Mouse (Mus musculus): Measurements from ENCODE around the gene Nrp2. TPM values are rescaled to one million over a fixed set of nuclear protein-coding genes. Genes with fewer than 3 reads are reported as not detected.

Nrp2 gene
- polyA plus RNA-seq, 1 experiment = 32.2 TPM

GRCm38 (mm10) chr1:62803544-62803943, 100.5 kb downstream of the Nrp2 start:
- no peak overlapping the region for H3K9ac ChIP-seq (ENCODE audit: low read depth, poor library complexity, severe bottlenecking)
- no peaks in the 10 kb centered on the region for H3K27me3 ChIP-seq (ENCODE audit: control insufficient read depth, insufficient read depth, low read length, poor library complexity, severe bottlenecking)
- H3K27ac ChIP-seq (ENCODE audit: insufficient read depth, low read length) = no peak overlapping the region
- H3K4me3 ChIP-seq (ENCODE audit: low read depth, low read length) = no peak overlapping the region
- no peaks in the 10 kb centered on the region for H3K4me1 ChIP-seq (ENCODE audit: control insufficient read depth, insufficient read depth, low read length)
- TF ChIP-seq CTCF (IDR thresholded peaks at IDR 0.05; ENCODE audit: low read depth, low read length) (no peak), EP300 (IDR thresholded peaks at IDR 0.05; ENCODE audit: insufficient read depth, low read depth, low read length) (no peak), POLR2A (IDR thresholded peaks at IDR 0.05; ENCODE audit: insufficient read depth, low read length) (no peak)
- H3K9me3 ChIP-seq (replicated peaks; ENCODE audit: control insufficient read depth, insufficient read depth, low read length, poor library complexity, severe bottlenecking) = no peaks in the 10 kb centered on the region
- H3K36me3 ChIP-seq (ENCODE audit: control insufficient read depth, insufficient read depth, low read length, poor library complexity, severe bottlenecking) = no peaks in the 10 kb centered on the region

GRCm38 (mm10) chr1:62806014-62806413, 102.9 kb downstream of the Nrp2 start:
- H3K36me3 ChIP-seq (ENCODE audit: control insufficient read depth, insufficient read depth, low read length, poor library complexity, severe bottlenecking) = no peaks in the 10 kb centered on the region
- no peaks in the 10 kb centered on the region for H3K9me3 ChIP-seq (replicated peaks; ENCODE audit: control insufficient read depth, insufficient read depth, low read length, poor library complexity, severe bottlenecking)
- no peak overlapping the region for H3K9ac ChIP-seq (ENCODE audit: low read depth, poor library complexity, severe bottlenecking)
- H3K27me3 ChIP-seq (ENCODE audit: control insufficient read depth, insufficient read depth, low read length, poor library complexity, severe bottlenecking) = no peaks in the 10 kb centered on the region
- H3K4me1 ChIP-seq (ENCODE audit: control insufficient read depth, insufficient read depth, low read length) = no peaks in the 10 kb centered on the region
- no peak for TF ChIP-seq POLR2A (IDR thresholded peaks at IDR 0.05; ENCODE audit: insufficient read depth, low read length)
- TF ChIP-seq EP300 (IDR thresholded peaks at IDR 0.05; ENCODE audit: insufficient read depth, low read depth, low read length) = no peak
- TF ChIP-seq CTCF (IDR thresholded peaks at IDR 0.05; ENCODE audit: low read depth, low read length) = no peak
- no peak overlapping the region for H3K27ac ChIP-seq (ENCODE audit: insufficient read depth, low read length)
- no peak overlapping the region for H3K4me3 ChIP-seq (ENCODE audit: low read depth, low read length)

- no peaks in the 10 kb centered on the region for H3K4me1 ChIP-seq (ENCODE audit: control insufficient read depth, insufficient read depth, low read length)
- H3K36me3 ChIP-seq (ENCODE audit: control insufficient read depth, insufficient read depth, low read length, poor library complexity, severe bottlenecking) = no peaks in the 10 kb centered on the region
- TF ChIP-seq POLR2A (IDR thresholded peaks at IDR 0.05; ENCODE audit: insufficient read depth, low read length) = no peak
- TF ChIP-seq CTCF (IDR thresholded peaks at IDR 0.05; ENCODE audit: low read depth, low read length) = no peak
- TF ChIP-seq EP300 (IDR thresholded peaks at IDR 0.05; ENCODE audit: insufficient read depth, low read depth, low read length) = no peak
These were observed 105.3 kb downstream of the Nrp2 start for GRCm38 (mm10) chr1:62808395-62808794.

GRCm38 (mm10) chr1:62809601-62810228, 106.6 kb downstream of the Nrp2 start:
- H3K4me1 ChIP-seq (ENCODE audit: control insufficient read depth, insufficient read depth, low read length) = no peaks in the 10 kb centered on the region
- no peaks in the 10 kb centered on the region for H3K36me3 ChIP-seq (ENCODE audit: control insufficient read depth, insufficient read depth, low read length, poor library complexity, severe bottlenecking)
- no peak overlapping the region for H3K4me3 ChIP-seq (ENCODE audit: low read depth, low read length)
- TF ChIP-seq POLR2A (IDR thresholded peaks at IDR 0.05; ENCODE audit: insufficient read depth, low read length) = no peak
- no peak for TF ChIP-seq EP300 (IDR thresholded peaks at IDR 0.05; ENCODE audit: insufficient read depth, low read depth, low read length)
- no peaks in the 10 kb centered on the region for H3K9me3 ChIP-seq (replicated peaks; ENCODE audit: control insufficient read depth, insufficient read depth, low read length, poor library complexity, severe bottlenecking)
- H3K27me3 ChIP-seq (ENCODE audit: control insufficient read depth, insufficient read depth, low read length, poor library complexity, severe bottlenecking) = no peaks in the 10 kb centered on the region
- H3K27ac ChIP-seq (ENCODE audit: insufficient read depth, low read length) = no peak overlapping the region
- no peak overlapping the region for H3K9ac ChIP-seq (ENCODE audit: low read depth, poor library complexity, severe bottlenecking)

More at GRCm38 (mm10) chr1:62808395-62808794, 105.3 kb downstream of the Nrp2 start:
- Histone ChIP-seq H3K9me3 (replicated peaks; ENCODE audit: control insufficient read depth, insufficient read depth, low read length, poor library complexity, severe bottlenecking) (no peaks in the 10 kb centered on the region), H3K27me3 (ENCODE audit: control insufficient read depth, insufficient read depth, low read length, poor library complexity, severe bottlenecking) (no peaks in the 10 kb centered on the region), H3K9ac (ENCODE audit: low read depth, poor library complexity, severe bottlenecking) (no peak overlapping the region), H3K4me3 (ENCODE audit: low read depth, low read length) (no peak overlapping the region), H3K27ac (ENCODE audit: insufficient read depth, low read length) (no peak overlapping the region)

- Histone ChIP-seq H3K27me3 (ENCODE audit: control insufficient read depth, insufficient read depth, low read length, poor library complexity, severe bottlenecking) (no peaks in the 10 kb centered on the region), H3K27ac (ENCODE audit: insufficient read depth, low read length) (no peak overlapping the region), H3K9me3 (replicated peaks; ENCODE audit: control insufficient read depth, insufficient read depth, low read length, poor library complexity, severe bottlenecking) (no peaks in the 10 kb centered on the region), H3K36me3 (ENCODE audit: control insufficient read depth, insufficient read depth, low read length, poor library complexity, severe bottlenecking) (0 out of 2 replicates have a peak, but pooled peaks cover 3% of the 10 kb centered on the region), H3K4me3 (ENCODE audit: low read depth, low read length) (no peak overlapping the region), H3K4me1 (ENCODE audit: control insufficient read depth, insufficient read depth, low read length) (no peaks in the 10 kb centered on the region), H3K9ac (ENCODE audit: low read depth, poor library complexity, severe bottlenecking) (no peak overlapping the region)
- TF ChIP-seq EP300 (IDR thresholded peaks at IDR 0.05; ENCODE audit: insufficient read depth, low read depth, low read length) (no peak), CTCF (IDR thresholded peaks at IDR 0.05; ENCODE audit: low read depth, low read length) (no peak), POLR2A (IDR thresholded peaks at IDR 0.05; ENCODE audit: insufficient read depth, low read length) (no peak)
These were observed 108.1 kb downstream of the Nrp2 start for GRCm38 (mm10) chr1:62811141-62811540.
